Mouse (Mus musculus) urinary bladder, postnatal 10 days (tissue): Measurements from ENCODE around the gene Eml5.
A peak's percentile ranks its signal among the peaks of the same experiment; 100 is the strongest.

ENCODE experiments used
- DNase-seq: peaks from one replicate; pipeline ENCODE4 v3.0.0; 2022; ENCODE audit warnings: low spot score

Gene Eml5

DNA sequence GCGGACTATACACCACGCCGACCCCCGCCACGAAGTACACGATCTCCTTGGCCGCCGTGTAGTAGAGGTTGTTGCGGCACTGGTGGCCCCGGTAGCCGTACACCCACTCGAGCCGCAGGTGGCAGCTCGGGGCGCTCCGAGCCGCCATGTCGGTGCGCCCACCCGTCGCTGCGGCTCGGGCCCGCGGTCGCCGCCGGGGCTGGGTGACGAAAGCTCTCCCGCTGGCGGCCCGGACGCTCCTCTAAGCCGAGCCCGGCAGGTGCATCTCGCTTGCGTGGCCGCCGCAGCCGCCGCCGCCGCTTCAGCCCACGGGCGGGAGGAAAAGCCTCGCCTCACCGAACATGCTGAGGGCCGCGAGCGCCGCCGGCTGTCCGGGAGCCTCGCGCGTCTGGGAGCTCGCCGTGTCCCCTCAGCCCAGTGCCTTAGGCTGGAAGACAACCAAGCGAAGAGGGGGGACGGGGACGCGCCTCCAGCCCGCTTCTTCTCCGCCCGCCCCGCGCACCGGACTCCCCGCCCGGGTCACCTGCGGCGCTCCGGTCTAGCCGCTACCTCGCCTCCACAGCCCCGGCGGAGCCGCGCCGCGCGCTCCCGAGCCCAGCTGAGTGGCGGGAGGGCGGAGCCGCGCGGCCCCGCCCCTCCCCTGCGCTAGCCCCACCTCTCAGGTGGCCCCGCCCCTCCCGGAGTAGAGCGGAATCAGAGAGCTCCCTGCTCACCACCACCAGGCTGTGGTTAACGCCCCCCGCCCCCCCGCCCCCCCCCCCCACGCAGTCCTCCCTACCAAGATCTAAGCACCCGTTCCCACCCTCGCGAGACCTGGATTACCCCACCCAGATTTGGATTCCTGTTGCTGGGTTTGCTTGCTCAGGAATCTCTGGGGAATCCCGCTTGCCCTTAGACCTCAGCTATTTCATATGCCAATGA, at the start of gene Eml5:
TSS of gene Eml5 (minus strand) at position 604 of the 921 bp plus-strand sequence.
- DNase-seq = peak; percentile 18

DNA sequence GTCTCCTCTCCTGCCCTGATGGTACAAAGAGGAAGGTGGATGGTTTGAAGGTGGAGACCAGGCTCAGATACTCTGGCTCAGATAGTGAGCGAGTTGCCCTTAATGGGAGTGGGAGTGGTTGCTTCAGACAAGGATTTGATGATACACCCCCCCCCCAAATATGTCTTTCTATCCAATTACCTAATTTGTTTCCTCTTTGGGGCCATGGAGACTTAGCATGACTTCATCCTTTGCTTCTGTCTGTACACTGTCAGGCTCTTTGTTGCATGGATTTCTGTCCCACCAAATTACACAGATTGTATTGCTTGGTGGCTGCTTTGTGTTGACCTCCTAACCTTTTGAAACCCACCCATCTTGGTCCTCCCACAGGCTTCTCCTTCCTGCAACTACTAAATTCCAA, 31.6 kb upstream of the Eml5 start:
- no peak for DNase-seq

DNA sequence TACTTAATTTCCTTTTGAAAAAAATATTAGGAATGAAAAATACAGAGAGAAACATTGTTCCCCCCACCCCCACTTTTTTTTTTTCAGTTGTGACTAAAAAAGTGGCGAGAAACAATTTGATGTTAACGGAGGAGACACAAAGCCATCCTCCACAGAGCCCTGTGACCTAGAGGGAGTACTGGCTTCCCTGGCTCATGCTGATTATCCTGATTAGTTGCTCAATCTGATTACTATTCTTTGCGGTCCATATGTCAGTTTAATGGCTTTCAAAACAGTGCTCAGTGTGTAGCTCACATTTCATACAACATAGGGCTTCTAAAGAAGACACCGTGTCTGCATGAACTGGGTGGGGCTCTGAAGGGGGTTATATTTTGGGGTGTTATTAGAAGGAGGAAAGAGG, 31.2 kb upstream of the Eml5 start:
- DNase-seq = no peak

DNA sequence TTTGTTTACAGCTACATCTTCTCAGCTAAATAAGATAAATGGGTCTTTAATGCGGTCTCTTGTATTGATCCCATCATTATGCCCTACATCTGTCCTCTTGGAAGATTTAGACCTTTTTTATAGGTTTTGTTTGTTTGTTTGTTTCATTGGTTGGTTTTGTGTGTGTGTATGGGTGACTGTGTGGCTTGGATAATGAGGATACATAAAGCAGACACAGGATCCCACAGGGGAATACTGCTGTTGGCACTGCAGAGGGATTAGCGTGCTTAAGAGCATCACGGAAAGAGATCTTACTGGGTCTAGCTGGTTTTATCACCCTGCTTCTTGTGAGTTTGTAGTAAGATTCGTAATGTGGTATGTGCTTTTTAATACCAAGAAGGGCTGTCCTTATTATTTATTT, 29.9 kb upstream of the Eml5 start:
- DNase-seq = no peak

DNA sequence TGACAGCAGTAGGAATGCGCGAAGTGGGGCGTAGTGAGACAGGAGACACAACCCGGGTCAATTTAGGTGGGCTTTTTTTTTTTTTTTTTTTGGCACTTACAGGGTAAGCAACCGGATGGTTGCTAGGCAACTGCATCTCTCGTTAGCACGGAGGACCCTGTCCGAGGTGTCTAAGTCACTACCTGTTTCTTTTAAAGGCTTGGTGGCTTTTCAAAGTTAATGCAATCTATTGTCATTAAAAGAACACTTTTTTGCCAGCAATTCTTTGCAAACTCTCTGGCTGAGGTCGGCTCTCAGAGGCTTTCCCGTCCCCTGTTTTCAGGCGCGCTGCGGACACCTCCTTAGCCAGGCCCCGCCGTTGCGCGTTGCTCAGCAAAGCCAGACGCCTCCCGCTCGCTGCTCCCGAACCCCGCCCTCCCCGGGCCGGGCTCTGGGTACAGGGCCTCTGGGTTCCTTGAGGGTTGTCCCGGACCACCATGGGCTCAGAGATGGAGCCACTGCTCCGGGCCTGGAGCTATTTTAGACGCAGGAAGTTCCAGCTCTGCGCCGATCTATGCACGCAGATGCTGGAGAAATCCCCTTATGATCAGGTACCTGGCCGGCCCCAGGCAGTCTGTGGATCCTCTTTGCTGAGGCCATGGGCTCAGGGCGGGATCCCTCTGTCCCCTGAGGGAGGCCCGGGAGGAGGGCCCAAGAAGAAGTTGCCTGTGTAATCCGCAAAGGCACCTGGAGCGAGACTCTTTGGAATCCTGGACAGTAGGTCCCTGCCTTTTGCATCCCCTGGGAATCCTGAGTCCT, 19.1 kb upstream of the Eml5 start, which contains the start of gene Ttc8:
TSS of gene Ttc8 (plus strand) at position 381 of the 798 bp plus-strand sequence.
- peak; percentile 38 for DNase-seq

DNA sequence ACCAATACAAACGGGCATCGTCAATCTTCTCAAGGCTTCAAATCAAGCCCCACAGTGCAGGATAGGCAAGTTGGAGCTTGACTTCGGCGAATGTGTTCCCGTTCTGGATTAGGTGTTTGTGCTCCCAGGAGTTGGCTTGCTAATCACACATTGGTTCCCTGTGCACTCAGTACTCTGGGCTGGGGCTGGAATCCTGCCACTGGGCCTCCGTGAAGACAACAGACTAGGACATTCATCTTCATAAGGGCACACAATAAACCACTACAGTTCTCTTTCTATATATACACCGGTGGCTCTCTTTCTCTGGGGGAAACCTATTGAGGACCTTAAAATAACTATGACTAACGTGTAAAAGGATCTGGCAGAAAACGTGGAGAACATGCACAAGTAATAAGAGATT, 8.8 kb upstream of the Eml5 start:
- DNase-seq = no peak

DNA sequence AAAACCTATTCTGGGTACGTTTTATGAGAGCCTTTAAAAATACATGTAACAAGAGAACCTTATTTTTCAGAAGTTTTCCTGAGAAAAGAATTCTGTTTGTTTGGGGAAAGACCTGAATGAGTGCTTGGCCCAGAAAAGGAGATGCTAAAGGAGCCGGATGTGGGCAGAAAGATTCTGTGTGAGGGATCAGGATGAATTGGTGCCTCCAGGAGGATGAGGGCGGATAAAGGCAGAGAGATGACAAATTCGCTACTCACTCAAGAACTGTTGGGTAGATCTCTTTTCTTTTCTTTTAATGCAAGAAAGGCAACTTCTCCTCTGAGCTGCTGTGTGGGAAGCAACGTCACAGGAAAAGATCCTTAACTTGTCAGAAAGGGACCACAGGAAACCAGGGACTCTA, 4.2 kb upstream of the Eml5 start:
- DNase-seq = no peak

DNA sequence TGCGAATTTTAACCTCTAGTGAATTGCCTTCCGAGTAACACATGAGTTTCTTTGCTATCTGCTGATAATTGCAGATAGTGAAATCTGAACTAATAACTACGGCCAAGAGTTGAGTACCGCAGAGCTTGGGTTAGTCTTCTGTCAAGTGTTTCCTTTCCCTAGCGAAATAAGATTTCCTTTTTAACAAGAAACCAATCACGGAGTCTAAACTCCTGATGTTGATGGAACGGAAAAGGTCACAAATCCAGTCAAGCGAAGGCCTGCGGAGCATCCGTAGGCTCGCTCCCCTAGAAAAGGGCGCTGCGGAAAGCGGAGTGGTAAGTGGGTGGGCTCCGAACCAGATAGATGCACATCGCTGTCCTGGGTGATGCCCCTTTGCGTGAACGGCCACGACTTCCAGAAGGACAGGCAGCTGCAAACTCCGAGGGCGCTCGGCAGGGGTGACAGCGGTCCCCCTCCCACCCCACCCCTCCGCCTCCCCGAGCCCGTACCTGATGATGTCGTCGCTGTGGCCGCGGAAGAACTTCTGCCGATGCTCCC, 873 bp downstream of the Eml5 start:
- no peak for DNase-seq

DNA sequence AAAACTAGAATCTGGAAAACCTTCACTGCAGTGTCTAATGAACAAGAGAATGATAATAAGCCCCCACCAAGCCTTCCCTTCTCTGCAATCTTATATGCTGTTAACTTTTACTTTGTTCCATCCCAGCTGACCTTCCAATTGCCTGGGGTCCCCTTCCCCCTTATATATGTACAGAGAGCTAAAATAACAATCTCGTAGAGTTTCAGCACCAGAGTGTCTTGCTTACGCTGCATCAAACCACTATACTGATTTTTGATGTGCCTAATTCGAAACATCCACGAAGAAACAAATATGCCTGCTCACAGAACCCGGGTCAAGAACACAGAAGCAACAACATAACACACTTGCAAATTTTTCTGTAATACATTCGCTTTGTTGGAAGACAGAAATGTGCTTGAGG, 1.6 kb downstream of the Eml5 start:
- DNase-seq = no peak

DNA sequence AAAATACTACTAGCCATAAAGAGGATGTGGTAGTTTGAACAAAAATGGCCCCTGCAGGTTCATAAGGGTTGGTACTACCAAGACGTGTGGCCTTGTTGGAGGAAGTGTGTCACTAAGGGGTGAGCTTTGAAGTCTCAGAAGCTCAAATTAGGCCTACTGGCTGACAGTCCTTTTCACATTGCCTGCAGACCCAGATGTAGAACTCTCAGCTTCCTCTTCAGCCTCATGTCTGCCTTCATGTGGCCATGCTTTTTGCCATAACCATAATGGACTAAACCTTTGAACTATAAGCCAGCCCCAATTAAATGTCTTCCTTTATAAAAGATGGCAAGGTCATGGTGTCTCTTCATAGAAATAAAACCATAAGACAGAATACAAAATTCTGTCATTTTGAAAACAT, 4.5 kb downstream of the Eml5 start:
- no peak for DNase-seq

DNA sequence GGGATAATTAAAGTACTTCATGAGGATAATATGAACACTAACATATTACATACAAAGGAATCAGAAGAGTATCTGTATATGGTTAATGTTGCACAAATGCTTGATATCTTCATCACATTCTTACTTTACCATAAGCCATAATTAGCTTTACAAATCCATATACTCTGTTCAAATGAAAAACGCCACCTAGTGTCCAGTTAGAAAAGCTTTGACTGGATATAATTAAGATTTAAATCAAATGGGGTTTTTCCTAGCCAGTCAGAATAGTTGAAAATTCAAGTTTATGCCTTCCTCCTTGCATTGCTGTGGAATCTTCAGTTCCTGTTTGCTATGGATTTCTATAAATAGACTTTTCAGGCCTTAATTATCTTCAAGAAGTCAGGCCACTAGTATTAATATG, 16.8 kb downstream of the Eml5 start:
- DNase-seq = no peak

DNA sequence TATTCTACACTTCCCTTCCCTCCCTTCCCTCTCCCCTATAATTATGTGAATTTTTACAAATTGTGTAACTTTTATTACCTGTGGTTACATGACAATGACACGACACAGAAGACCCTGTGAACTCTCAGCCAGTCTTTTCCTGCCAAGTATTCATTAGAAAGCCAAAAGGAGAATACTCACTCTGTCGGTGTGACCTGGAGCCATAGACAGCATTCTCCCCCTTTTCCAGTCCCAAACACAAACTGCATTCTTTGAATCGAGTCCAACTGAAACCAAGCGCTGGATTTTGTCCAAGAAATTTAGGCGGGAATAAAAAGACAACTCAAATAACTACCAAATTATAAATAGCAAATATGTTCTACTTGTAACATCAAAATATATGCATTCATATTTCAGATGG, 19.5 kb downstream of the Eml5 start:
- no peak for DNase-seq

DNA sequence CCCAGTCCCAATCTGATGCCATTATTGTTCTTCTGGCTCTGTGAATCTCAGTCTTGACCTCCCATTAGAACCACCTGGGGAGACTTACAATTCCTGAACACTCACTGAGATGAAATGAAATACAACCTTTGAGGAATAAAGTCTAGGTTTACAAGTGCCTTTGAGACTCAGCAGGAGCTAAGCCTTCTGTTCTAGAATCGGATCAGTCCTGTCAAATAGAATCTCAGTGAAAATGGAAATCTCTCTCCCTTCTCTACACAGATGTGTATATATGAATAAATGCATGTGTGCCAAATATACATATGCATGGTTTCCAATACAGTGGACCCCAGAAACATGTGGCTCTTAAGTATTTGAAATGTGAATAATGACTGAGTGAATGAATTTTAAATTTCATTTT, 22.6 kb downstream of the Eml5 start:
- DNase-seq = no peak

DNA sequence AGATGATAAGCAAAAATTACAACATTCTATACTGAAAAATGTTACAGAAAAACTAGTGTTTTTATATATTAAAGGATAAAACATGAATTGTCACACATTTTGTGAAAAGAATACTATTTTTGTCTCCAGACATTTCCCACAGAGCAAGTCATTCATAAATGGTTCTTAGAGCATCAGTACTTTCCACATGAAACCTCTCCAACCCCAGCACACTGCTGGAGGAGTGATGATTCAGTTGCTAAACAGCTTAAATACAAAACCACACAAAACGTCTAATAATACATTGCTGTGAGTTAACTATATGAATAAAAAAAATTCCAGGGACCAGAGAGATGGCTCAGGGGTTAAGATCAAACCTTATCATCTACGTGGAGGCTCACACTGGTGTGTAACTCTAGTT, 26.1 kb downstream of the Eml5 start:
- no peak for DNase-seq

DNA sequence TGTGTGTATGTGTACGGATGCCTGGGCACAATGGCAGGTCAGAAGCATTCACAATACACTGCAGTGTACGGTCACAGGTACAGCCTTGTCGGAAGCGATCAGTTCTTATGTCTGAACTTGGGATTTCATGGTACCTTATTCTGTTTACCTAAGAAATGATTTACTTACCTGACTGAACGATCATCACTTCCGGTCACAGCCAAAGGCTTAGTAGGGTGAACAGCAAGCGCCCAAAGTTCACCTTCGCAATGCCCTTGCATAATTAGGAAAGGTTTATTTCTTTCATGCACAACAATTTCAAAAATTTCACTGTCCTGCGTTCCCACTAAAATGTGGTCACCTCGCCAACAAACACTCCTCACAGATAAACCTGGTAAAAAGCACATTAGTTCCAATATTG, 28.4 kb downstream of the Eml5 start:
- DNase-seq = no peak

DNA sequence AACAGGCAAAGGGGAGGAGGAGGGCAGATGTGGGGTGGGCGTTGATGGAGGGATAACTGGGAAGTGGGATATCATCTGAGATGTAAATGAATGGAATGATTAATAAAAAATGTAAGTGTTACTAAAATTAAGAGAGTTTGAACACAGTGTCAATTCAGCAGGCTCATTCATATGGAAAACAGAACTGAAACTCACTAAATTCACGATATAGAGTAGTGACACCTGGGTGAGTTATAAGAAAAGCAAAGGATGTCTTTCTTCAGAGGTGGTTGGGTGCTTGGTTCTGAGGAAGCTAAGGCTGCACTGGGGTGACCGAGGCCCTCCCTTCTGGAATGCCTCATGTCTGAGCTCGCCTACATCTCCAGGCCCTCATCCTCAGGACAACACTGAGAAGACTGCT, 37.8 kb downstream of the Eml5 start:
- DNase-seq = no peak

DNA sequence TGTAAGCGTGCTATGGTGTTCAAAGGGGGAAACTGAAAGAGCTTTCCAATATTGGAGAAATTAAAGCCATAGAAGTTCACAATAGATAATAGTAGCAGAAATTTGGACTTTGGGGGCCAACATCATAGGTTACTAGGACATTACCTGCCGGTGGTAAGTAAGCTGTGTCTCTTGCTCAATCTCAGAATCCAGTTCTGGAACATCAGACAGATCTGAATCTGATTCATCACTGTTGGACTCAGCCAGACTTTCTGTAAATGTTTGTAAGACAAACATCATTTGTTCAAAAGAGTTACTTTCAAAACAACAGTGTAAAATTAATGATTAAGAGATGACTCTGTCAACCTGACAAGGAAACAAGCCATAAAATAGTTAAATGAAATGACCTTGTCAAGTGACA, 41.0 kb downstream of the Eml5 start:
- DNase-seq = no peak

DNA sequence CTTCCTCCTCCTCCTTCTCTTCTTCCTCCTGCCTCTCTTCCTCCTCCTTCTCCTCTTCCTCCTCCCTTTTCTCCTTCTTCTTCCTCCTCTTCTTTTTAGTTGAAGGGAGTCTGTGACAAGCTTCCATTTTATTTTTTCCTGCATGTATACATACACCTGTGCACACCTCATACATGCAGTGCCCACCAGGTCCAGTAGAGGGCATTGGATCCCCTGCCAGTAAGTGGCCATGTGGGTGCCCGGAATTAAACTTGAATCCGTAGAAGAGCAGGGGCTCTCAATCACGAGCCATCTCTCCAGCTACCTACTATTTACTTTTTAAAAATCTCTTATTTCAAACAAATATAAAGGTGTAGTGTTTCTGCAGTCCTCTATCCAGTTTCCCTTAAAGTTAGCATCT, 50.5 kb downstream of the Eml5 start:
- DNase-seq = no peak

DNA sequence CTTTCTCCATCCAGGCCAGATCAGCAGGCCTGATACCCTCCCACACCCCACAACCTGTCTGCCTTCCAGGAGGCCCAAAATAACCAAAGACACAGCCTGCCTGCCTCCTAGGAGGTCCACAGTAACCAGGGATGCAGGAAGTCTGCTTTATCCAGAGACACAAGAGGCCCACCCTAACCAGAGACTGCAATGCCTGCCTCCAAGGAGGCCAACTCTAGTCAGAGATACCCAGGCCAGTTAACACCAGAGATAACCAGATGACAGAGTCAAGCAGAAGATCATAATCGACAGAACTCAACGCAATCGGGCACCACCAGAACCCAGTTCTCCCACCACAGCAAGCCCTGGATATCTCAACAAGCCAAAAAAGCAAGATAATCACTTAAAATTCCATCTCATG, 56.5 kb downstream of the Eml5 start:
- no peak for DNase-seq

DNA sequence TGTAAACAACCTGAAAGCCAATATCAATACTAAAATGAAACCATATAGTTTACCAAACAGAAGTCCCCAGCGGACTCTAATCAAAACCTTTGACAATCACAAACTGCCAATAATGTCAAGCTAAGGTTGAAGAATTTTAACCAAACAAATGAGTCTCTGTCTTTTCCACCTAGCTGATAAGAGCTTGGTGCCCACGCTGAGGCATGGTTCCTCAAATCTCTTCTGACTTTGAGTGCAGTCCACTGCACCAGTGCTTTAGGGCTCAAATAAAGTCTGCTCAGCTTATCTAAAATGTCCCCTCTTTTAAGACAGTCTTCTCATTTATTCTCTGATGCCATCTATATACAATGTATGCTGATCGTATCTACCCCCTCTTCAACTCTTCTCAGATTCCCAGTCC, 61.1 kb downstream of the Eml5 start:
- DNase-seq = no peak

DNA sequence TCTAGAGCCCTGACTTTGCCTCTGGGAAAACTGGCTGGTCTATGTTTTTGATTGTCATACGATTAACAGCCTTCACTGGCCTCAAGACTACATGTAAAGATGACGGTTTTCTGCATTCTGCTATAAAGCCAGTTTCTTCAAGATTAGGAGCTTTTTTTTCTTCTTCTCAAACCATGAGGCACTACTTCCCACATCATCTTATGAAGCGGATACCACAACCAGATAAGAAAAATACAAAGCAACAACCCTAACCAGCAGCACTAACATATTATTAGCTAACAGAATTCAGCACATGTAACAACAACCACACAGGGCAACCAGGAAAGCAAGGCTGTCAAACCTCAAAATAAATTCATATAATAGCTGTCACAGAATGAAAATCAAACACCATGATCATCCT, 63.3 kb downstream of the Eml5 start:
- DNase-seq = no peak

DNA sequence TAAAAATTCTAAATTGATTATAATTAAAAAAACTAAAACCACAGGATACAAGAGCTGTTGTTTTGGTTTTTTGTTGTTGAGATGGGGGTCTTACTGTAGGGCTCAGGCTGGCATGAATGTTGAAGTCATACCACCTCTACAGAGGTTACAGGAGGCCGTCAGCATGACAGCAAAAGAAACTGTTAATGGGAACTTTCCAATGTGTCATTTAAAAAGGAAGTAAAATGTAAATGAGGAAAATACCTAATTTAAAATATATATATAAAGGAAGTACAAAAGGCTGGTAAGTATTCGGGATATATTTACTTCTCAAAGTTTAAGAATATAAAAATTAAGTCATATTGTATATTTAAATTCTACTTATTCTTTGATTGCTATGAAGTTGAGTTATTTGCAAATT, 65.8 kb downstream of the Eml5 start:
- no peak for DNase-seq

DNA sequence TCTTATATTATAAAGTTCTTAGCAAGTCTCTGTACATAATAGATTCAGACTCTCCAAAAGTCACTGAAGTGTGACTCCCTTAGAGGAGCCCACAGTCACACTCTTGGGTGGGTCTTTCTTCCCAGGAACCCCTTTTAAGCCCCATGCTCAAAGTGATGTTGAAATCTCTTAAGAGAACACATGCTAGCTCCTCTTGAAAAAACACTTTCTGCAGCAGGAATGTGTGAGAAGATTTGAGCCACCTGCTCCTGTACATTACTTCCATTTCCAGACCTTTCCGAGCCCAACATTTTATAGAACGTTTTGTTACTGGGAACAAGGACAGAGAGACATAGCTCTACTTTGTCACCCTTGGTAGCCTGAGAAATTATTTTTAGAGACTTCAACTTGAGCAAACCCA, 66.4 kb downstream of the Eml5 start:
- DNase-seq = no peak
